Mouse (Mus musculus): ENCODE data around the gene Gm39115. TPM values are rescaled to one million over a fixed set of nuclear protein-coding genes. Genes with fewer than 3 reads are reported as not detected.

Gm39115 gene
- not detected for polyA plus RNA-seq (2014; fragmentation: Illumina TruSeq; extraction: RNeasy Lipid Tissue Mini Kit (QIAGEN cat#74804); ENCODE audit: low read depth, low replicate concordance)

DNA sequence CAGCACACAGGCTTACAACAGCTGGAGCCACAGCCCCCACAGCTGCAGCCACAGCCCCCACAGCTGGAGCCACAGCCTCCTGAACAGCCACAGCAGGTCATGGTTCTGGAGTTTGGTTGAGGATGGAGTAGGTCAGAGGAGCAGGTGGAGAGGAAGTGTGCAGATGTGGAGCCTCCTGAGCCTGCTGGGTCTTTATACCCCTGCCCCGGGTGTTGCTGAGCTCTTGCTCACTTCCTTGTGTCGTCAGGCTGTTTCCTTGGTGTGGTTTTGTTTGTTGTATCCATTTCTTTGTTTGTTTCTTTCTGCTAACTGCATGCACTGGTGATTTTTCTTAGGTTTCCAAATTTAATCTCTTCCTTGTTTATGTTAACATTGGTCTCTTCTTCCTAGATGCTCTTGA, at the start of gene Gm39115:
TSS of gene Gm39115 (minus strand) at position 101 of the 400 bp plus-strand sequence.

GRCm38 (mm10) chr7:142175905-142176304, 40.1 kb upstream of the Gm39115 start, which contains the start of gene Krtap5-2:
Gene Krtap5-2 (minus strand): TSS chr7:142176005.

GRCm38 (mm10) chr7:142165639-142166038, 29.8 kb upstream of the Gm39115 start, which contains the start of gene Gm4553:
Gene Gm4553 (minus strand): TSS chr7:142165739.

GRCm38 (mm10) chr7:142157013-142157412, 21.2 kb upstream of the Gm39115 start, which contains the start of gene Gm29735:
Gene Gm29735 (minus strand): TSS chr7:142157113.

DNA sequence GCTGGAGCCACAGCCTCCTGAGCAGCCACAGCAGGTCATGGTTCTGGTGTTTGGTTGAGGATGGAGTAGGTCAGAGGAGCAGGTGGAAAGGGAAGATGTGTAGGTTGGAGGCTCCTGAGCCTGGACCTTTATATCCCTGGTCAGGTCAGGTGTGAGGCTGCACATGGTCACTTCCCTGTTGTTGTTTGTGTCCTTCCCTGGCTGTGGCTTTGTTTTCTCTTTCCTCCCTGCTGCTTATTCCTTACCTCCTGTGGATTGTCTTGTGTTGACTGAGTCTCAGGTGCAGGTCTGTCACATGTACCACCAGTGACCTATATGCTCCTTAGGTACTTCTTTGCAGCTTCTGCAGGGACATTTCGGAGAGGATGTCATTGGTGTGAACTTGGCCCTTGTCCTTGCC, 8.7 kb upstream of the Gm39115 start, which contains the start of gene Gm45337:
TSS of gene Gm45337 (minus strand) at position 101 of the 400 bp plus-strand sequence.

DNA sequence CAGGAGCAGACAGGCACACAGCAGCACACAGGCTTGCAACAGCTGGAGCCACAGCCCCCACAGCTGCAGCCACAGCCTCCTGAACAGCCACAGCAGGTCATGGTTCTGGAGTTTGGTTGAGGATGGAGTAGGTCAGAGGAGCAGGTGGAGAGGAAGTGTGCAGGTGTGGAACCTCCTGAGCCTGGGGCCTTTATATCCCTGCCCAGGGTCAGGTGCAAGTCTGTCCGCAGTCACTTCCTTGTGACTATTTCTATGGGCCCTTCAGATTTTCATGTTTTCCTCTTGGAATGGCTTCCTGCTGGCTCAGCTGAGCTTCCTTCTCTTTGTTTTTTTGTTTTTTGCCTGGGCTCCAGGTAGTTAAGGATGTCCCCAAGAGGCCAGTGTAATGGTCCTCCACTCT, 15.2 kb downstream of the Gm39115 start, which contains the start of gene Gm45618:
TSS of gene Gm45618 (minus strand) at position 101 of the 400 bp plus-strand sequence.

GRCm38 (mm10) chr7:142095183-142095931, 40.5 kb downstream of the Gm39115 start, which contains the start of gene Dusp8:
Gene Dusp8 (minus strand): TSS chr7:142095843.

Other genes starting within 250 kb of the Gm39115 start
- 38.0 TPM for gene Tollip, start 217.5 kb downstream of the Gm39115 start, polyA plus RNA-seq (2014; fragmentation: Illumina TruSeq; extraction: RNeasy Lipid Tissue Mini Kit (QIAGEN cat#74804); ENCODE audit: low read depth, low replicate concordance)
- gene Brsk2, start 186.3 kb downstream of the Gm39115 start, polyA plus RNA-seq (2014; fragmentation: Illumina TruSeq; extraction: RNeasy Lipid Tissue Mini Kit (QIAGEN cat#74804); ENCODE audit: low read depth, low replicate concordance), result 0.22 TPM
- 20.4 TPM for gene Mob2, start 75.0 kb downstream of the Gm39115 start, polyA plus RNA-seq (2014; fragmentation: Illumina TruSeq; extraction: RNeasy Lipid Tissue Mini Kit (QIAGEN cat#74804); ENCODE audit: low read depth, low replicate concordance)
- gene Dusp8, start 40.2 kb downstream of the Gm39115 start, polyA plus RNA-seq (2014; fragmentation: Illumina TruSeq; extraction: RNeasy Lipid Tissue Mini Kit (QIAGEN cat#74804); ENCODE audit: low read depth, low replicate concordance), result 0.79 TPM
- not detected for gene Gm45618, start 15.3 kb downstream of the Gm39115 start, polyA plus RNA-seq (2014; fragmentation: Illumina TruSeq; extraction: RNeasy Lipid Tissue Mini Kit (QIAGEN cat#74804); ENCODE audit: low read depth, low replicate concordance)
- gene Gm45337, start 8.6 kb upstream of the Gm39115 start, polyA plus RNA-seq (2014; fragmentation: Illumina TruSeq; extraction: RNeasy Lipid Tissue Mini Kit (QIAGEN cat#74804); ENCODE audit: low read depth, low replicate concordance), result not detected
- not detected for gene Gm29735, start 21.1 kb upstream of the Gm39115 start, polyA plus RNA-seq (2014; fragmentation: Illumina TruSeq; extraction: RNeasy Lipid Tissue Mini Kit (QIAGEN cat#74804); ENCODE audit: low read depth, low replicate concordance)
- gene Gm4553, start 29.7 kb upstream of the Gm39115 start, polyA plus RNA-seq (2014; fragmentation: Illumina TruSeq; extraction: RNeasy Lipid Tissue Mini Kit (QIAGEN cat#74804); ENCODE audit: low read depth, low replicate concordance), result not detected
- gene Krtap5-2, start 40.0 kb upstream of the Gm39115 start, polyA plus RNA-seq (2014; fragmentation: Illumina TruSeq; extraction: RNeasy Lipid Tissue Mini Kit (QIAGEN cat#74804); ENCODE audit: low read depth, low replicate concordance), result not detected
- not detected for gene Gm10153, start 54.4 kb upstream of the Gm39115 start, polyA plus RNA-seq (2014; fragmentation: Illumina TruSeq; extraction: RNeasy Lipid Tissue Mini Kit (QIAGEN cat#74804); ENCODE audit: low read depth, low replicate concordance)
- gene Krtap5-3, start 65.3 kb upstream of the Gm39115 start, polyA plus RNA-seq (2014; fragmentation: Illumina TruSeq; extraction: RNeasy Lipid Tissue Mini Kit (QIAGEN cat#74804); ENCODE audit: low read depth, low replicate concordance), result not detected
- gene Gm7579, start 75.8 kb upstream of the Gm39115 start, polyA plus RNA-seq (2014; fragmentation: Illumina TruSeq; extraction: RNeasy Lipid Tissue Mini Kit (QIAGEN cat#74804); ENCODE audit: low read depth, low replicate concordance), result not detected
- gene Krtap5-5, start 93.9 kb upstream of the Gm39115 start, polyA plus RNA-seq (2014; fragmentation: Illumina TruSeq; extraction: RNeasy Lipid Tissue Mini Kit (QIAGEN cat#74804); ENCODE audit: low read depth, low replicate concordance), result not detected
- gene Gm40460, start 105.0 kb upstream of the Gm39115 start, polyA plus RNA-seq (2014; fragmentation: Illumina TruSeq; extraction: RNeasy Lipid Tissue Mini Kit (QIAGEN cat#74804); ENCODE audit: low read depth, low replicate concordance), result not detected
- gene Gm2431, start 122.3 kb upstream of the Gm39115 start, polyA plus RNA-seq (2014; fragmentation: Illumina TruSeq; extraction: RNeasy Lipid Tissue Mini Kit (QIAGEN cat#74804); ENCODE audit: low read depth, low replicate concordance), result not detected
- gene Gm4559, start 138.3 kb upstream of the Gm39115 start, polyA plus RNA-seq (2014; fragmentation: Illumina TruSeq; extraction: RNeasy Lipid Tissue Mini Kit (QIAGEN cat#74804); ENCODE audit: low read depth, low replicate concordance), result not detected
- not detected for gene Krtap5-1, start 161.1 kb upstream of the Gm39115 start, polyA plus RNA-seq (2014; fragmentation: Illumina TruSeq; extraction: RNeasy Lipid Tissue Mini Kit (QIAGEN cat#74804); ENCODE audit: low read depth, low replicate concordance)
- not detected for gene Krtap5-4, start 167.5 kb upstream of the Gm39115 start, polyA plus RNA-seq (2014; fragmentation: Illumina TruSeq; extraction: RNeasy Lipid Tissue Mini Kit (QIAGEN cat#74804); ENCODE audit: low read depth, low replicate concordance)
- gene Ifitm10, start 237.7 kb upstream of the Gm39115 start, polyA plus RNA-seq (2014; fragmentation: Illumina TruSeq; extraction: RNeasy Lipid Tissue Mini Kit (QIAGEN cat#74804); ENCODE audit: low read depth, low replicate concordance), result not detected
- 13.1 TPM for gene Gm49369, start 246.6 kb upstream of the Gm39115 start, polyA plus RNA-seq (2014; fragmentation: Illumina TruSeq; extraction: RNeasy Lipid Tissue Mini Kit (QIAGEN cat#74804); ENCODE audit: low read depth, low replicate concordance)

All from sigmoid colon, adult 10 weeks (tissue).